Mouse (Mus musculus): Measurements from ENCODE around the gene Ttc7b. TPM values are rescaled to one million over a fixed set of nuclear protein-coding genes. Genes with fewer than 3 reads are reported as not detected.

Ttc7b gene
- total RNA-seq, 2 experiments from 2014 or later = 16.9 to 26.2 TPM

GRCm38 (mm10) chr12:100457701-100458100 lies 62.9 kb downstream of the Ttc7b start:
- ATAC-seq (ENCODE audit: poor library complexity, severe bottlenecking) = no peak

DNA sequence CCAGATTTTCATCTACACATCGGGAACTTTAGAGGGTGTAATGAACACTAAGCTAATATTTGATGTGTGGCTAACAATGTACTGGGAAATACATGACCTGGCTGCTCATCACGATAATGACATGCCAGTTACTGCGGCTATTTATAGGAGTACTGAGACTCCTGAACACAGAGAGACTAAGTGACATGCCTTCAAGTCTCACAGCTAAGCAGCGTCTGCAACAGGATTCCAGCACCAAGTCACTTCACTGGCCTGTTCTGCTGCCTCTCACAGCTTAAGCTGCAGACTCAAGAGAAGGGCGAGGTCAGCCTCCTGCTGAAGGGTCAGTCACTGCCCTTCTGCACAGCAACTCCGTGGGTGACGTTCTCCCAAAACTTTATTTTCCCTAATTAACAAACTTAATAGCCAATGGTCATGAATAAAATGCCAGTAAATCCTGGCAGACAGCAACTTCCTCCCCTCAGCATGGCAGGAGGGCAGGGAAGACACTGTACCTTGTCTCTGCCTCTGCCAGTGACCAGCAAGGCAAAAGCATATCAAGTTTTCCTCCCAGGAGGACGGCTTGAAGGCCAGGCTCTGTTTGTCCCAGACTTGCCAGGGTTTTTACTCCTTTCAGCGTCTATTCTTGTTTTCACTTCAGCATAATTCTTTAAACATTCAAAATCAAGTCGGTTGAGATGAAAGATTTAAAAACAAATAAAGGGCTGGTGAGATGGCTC lies 64.2 kb downstream of the Ttc7b start:
- no peak for ATAC-seq (ENCODE audit: poor library complexity, severe bottlenecking)

GRCm38 (mm10) chr12:100455453-100455852 lies 65.2 kb downstream of the Ttc7b start:
- ATAC-seq (ENCODE audit: poor library complexity, severe bottlenecking) = no peak

DNA sequence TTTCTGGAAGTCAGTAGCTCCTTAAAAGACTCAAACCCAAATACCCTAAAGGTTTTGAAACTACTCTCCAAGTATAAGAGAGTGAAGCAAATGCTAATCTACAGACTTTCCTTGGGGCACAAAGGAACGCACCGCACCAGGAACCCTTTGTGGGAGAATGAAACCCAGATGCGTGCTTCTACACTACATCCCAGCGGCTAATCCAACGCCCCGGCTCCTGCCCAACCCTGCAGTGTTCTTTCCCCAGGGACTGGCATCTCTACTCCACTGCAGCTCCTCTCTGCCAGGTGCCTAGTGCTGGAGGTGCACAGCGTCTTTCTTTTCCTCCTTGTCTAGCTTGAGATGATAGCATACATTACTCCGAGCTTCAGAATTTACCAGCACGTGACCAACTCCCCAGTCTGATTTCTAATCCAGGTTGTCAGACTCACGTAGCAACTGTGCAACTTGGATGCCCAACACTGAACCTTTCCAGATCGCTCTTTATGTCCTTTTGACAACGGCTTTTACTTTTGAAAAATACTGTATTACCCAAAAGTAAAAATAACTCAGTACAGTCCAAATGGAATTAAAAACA lies 72.8 kb downstream of the Ttc7b start:
- no peak for ATAC-seq (ENCODE audit: poor library complexity, severe bottlenecking)

GRCm38 (mm10) chr12:100447161-100447560 lies 73.5 kb downstream of the Ttc7b start:
- no peak for ATAC-seq (ENCODE audit: poor library complexity, severe bottlenecking)

- no peak for ATAC-seq (ENCODE audit: poor library complexity, severe bottlenecking)
Observed at GRCm38 (mm10) chr12:100445686-100446085, 74.9 kb downstream of the Ttc7b start.

DNA sequence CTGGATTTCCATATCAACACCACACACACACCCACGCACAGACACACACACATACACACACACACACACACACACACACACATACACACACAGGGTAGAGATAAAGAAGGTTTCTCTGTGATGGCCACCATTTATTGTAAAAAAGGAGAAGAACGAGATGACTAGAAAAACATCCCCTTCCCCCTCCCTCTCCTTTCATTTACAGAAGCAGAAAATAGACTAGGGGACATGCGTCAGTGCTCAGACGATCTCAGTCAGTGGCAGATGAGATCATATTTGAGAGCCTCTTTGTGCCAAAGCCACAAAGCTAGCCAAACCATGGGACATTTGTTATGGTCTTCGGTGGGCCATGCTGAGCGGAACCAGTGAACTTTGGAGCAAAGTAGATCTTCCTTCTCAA lies 75.4 kb downstream of the Ttc7b start:
- ATAC-seq (ENCODE audit: poor library complexity, severe bottlenecking) = no peak

DNA sequence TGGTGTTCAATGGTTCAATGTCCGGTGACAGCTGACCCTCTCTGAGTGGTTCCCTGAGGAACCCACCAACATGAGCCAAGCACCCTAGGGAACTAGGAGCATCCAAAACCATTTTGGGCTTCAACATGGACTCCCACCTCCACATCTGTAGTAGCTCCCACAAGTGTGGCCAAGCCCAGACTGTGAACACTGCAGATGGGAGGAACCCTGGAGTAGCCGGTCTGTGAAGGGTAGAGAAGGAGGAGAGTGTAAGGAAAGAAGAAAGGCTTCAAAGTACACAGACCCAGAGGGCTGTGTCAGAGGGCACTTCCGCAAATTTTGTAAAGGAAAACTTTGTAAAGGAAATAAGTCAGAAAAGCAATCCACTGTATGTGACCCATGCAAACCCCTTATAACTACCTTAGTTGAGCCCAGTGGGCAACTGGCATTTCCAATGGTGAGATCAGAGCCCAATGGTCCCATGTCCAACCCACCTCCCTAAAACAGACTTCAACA lies 75.9 kb downstream of the Ttc7b start:
- ATAC-seq (ENCODE audit: poor library complexity, severe bottlenecking) = no peak

DNA sequence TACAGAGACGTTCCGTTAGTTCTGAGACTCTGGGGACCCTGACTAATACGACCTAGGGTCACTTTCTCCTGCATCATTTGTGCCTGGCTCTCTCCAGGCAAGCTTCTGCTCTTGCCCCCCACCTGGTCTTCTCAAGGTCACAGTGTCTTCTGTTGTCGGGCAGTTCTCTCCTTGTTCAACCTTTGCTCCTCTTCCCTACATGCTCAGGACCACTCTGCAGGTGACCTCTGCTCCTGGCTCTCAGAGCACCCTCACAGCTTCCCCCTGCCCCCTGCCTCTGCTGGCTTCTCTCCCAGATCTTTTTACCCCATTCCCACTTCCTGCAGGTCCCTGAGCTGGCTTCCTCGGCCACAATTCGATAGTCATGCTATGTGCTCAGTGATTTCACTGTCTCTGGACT lies 77.2 kb downstream of the Ttc7b start:
- no peak for ATAC-seq (ENCODE audit: poor library complexity, severe bottlenecking)

GRCm38 (mm10) chr12:100441609-100442008 lies 79.0 kb downstream of the Ttc7b start:
- ATAC-seq (ENCODE audit: poor library complexity, severe bottlenecking) = no peak

GRCm38 (mm10) chr12:100439883-100440282 lies 80.7 kb downstream of the Ttc7b start:
- no peak for ATAC-seq (ENCODE audit: poor library complexity, severe bottlenecking)

GRCm38 (mm10) chr12:100439145-100439755 lies 81.4 kb downstream of the Ttc7b start:
- ATAC-seq (ENCODE audit: poor library complexity, severe bottlenecking) = peak; percentile 38; the same call in 1 of the 2 replicates

DNA sequence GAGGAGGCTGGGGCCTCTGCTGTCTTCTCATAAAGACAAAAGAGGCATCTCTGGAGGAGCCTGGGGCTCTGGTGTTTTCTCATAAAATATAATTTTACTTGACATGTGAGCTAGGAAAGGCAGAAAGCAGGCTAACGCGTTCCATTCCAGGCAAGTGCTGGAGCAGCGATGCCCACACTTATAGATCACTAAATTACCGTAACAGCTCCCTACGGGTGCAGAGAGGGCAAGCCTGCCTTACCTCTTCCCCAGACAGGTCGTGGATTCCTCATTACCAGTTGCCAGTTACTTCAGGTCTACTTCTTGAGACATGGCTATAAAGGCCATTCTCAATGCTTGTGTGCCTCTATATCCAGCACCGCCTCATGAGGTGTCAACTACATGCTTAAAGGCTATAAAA lies 82.1 kb downstream of the Ttc7b start:
- no peak for ATAC-seq (ENCODE audit: poor library complexity, severe bottlenecking)

- ATAC-seq (ENCODE audit: poor library complexity, severe bottlenecking) = no peak
Observed at GRCm38 (mm10) chr12:100437862-100438261, 82.8 kb downstream of the Ttc7b start.

GRCm38 (mm10) chr12:100435763-100436162 lies 84.9 kb downstream of the Ttc7b start:
- no peak for ATAC-seq (ENCODE audit: poor library complexity, severe bottlenecking)

DNA sequence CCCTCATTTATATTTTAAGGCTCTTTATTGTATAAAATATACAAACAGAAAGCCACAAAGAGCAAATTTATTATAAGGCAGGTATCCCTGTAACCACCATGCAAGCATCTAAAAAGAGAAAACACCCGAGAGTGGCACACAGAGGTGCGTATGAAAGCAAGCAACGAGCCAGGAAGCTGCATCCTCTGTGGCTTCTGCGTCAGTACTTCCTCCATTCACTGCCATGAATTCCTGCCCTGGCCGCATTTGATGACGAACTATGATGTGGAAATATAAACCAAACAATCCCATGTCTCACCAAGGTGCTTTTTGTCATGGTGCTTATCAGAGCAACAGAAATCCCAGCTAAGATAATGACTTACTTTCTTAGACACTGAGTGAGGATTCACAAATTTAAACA lies 88.8 kb downstream of the Ttc7b start:
- ATAC-seq (ENCODE audit: poor library complexity, severe bottlenecking) = peak; percentile 64

DNA sequence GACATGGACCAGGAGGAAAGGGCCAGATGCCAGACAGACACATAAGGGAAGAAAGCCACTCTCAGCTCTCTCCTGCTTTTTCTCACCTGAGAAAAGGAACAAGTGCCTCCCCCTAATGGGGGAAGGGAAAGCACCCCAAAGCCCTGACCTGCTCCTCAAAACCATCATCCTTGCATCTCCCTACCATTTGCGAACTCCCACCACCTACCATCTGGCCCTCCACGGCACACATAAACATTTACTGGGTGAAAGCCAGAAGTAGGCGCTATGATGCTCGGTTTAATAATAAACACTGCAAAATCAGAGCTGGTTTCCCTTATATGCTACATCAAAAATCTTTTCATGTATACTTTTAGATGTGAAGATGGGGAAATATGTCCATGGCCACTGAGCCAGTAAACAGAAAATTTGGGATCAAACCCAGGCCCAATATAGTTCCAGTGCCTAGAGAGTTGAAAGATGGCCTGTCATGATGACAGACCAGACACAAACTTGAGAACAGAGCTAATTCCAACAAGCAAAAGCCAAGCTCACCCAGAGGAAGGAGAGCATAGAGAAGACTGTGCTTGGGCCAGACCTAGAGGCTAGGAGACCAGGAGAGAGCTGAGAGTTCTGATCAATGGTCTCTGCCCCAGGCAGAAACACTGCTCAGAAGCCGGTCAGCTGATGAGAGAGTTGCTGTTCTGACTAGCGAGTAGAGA lies 91.1 kb downstream of the Ttc7b start:
- no peak for ATAC-seq (ENCODE audit: poor library complexity, severe bottlenecking)

DNA sequence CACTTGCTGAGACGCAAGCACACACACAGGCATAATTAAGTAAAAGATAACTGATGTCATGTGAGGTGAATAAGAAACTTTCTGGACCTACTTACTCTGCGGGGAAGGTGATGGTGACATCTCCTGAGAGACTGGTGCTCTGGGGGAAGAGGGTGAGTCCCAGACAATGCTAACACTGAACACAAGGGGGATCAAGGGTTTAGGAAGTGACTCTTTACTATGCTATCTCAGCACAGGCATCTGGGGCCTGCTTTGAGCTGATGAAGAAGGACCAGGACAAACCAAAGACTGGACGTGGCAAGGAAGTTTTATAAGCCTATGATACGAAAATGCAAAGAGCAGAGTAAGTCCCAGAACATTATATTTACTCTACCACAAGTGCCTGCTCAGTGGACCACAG lies 92.4 kb downstream of the Ttc7b start:
- no peak for ATAC-seq (ENCODE audit: poor library complexity, severe bottlenecking)

- ATAC-seq (ENCODE audit: poor library complexity, severe bottlenecking) = peak; percentile 72
Observed at GRCm38 (mm10) chr12:100426212-100426611, 94.4 kb downstream of the Ttc7b start.

DNA sequence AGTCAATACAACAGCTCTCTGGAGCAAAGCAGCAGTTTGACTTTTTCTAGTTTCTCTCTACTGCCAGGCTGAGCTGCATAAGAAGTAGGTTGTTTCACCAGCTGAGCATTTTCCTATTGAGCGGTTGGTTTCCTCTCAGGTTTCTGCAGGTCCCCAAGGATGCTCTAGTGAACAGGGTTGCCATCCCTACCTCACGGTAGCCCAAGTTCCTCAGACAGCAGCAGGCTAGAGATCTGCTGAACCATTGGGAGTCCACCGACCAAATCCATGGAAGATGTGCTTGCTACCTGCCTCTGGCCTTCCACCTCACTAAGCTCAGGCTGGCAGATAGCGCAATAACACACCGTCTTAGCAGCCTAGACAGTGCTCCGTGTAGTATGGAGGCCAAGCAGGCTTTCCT lies 95.6 kb downstream of the Ttc7b start:
- no peak for ATAC-seq (ENCODE audit: poor library complexity, severe bottlenecking)

GRCm38 (mm10) chr12:100422286-100422820 lies 98.3 kb downstream of the Ttc7b start:
- ATAC-seq (ENCODE audit: poor library complexity, severe bottlenecking) = 0 out of 2 replicates have a peak, but pooled peaks have one; percentile 11

Data from megakaryocyte, adult 5-6 weeks (primary cell).